Mouse (Mus musculus) ES-Bruce4 (cell line): Measurements from ENCODE around the gene Lamtor2.

Experiments used
- CTCF ChIP-seq: IDR thresholded peaks from one replicate; pipeline ENCODE4 v1.8.1; 2011; ENCODE audit warnings: low read depth, low read length
- POLR2A ChIP-seq: IDR thresholded peaks from one replicate; pipeline ENCODE4 v1.8.1; 2011; ENCODE audit warnings: low read length; ENCODE audit not compliant: insufficient read depth

- TF ChIP-seq POLR2A (no peak), CTCF (no peak)
Measured at GRCm38 (mm10) chr3:88567892-88568291, 15.0 kb upstream of the Lamtor2 start.
